Mouse (Mus musculus): Measurements from ENCODE around the gene Scn8a.

DNA sequence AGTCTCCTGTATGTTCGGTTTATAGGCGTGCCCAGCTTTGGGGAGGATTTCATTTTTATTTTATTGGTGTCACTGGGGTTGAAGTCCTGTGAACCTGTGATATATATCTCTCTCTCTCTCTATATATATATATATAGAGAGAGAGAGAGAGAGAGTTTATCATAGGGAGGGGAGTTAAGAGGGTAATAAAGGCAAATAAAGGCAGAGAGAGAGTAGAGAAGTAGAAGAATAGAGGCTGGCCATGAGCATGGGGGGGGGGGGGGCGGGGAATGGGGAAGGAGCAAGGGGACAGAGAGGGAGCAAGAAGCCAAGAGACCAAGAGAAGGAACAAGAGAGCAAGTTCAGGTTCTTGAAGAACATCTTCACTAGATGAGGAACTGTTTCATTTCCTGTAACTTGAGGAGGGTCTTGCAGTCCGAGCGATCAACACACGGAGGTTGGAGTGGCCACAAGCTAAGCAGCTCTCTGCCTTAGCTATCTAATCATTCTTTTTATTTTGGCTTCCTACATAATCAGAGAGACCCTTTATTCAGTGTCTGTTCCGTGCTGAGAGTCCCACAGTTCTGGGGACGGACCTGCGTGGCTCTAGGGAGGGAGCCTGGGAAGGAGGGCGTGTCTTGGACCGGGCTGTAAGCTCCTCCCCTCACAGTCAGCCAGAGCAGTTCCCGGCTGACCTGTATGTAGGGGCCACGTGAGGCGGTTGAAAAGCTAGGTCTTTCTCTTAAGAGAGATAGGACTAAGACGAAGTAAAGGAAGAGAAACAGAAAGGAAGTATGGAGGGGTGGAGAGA lies 136.8 kb downstream of the Scn8a start:
- TF ChIP-seq POLR2A (IDR thresholded peaks at IDR 0.05; ENCODE audit: insufficient read length, low read depth): no peak
- TF ChIP-seq USF1 (IDR thresholded peaks at IDR 0.05; ENCODE audit: low read depth): no peak
- no peak for TF ChIP-seq POLR2AphosphoS2 (IDR thresholded peaks at IDR 0.05; ENCODE audit: insufficient read length, low read depth)
- TF ChIP-seq MAX (IDR thresholded peaks at IDR 0.05; ENCODE audit: low read depth): no peak
- TF ChIP-seq MYOD1 (IDR thresholded peaks at IDR 0.05; ENCODE audit: control insufficient read depth in 1 of 3, insufficient read length in 2 of 3, low read depth in 2 of 3): no peak
- no peak for TF ChIP-seq TCF12 (IDR thresholded peaks at IDR 0.05; ENCODE audit: insufficient read depth, poor library complexity, severe bottlenecking)
- TF ChIP-seq MYOG (IDR thresholded peaks at IDR 0.05; ENCODE audit: control insufficient read depth in 1 of 3, insufficient read depth in 1 of 3, insufficient read length in 2 of 3, low read depth in 2 of 3): no peak
- no peak for TF ChIP-seq CEBPB (IDR thresholded peaks at IDR 0.05; ENCODE audit: insufficient read depth, poor library complexity, severe bottlenecking)
- no peak for TF ChIP-seq TCF3 (IDR thresholded peaks at IDR 0.05; ENCODE audit: insufficient read length, low read depth)
- no peak for TF ChIP-seq REST (IDR thresholded peaks at IDR 0.05; ENCODE audit: insufficient read depth, insufficient read length)
- TF ChIP-seq E2F4 (IDR thresholded peaks at IDR 0.05; ENCODE audit: insufficient read depth): no peak
